Mouse (Mus musculus) ES-E14 (cell line): ENCODE measurements around the gene Cep250. TPM values are rescaled to one million over a fixed set of nuclear protein-coding genes. Genes with fewer than 3 reads are reported as not detected.

ENCODE experiments used
- DNase-seq: peaks from one replicate; pipeline ENCODE4 v3.0.0-alpha.2; 2013; ENCODE audit warnings: low read depth, low spot score
- H3K27ac ChIP-seq: 2 replicates; pipeline ENCODE4 v1.5.1; 2012; ENCODE audit warnings: low read depth, mild to moderate bottlenecking, low read length, moderate library complexity, mixed read lengths; ENCODE audit not compliant: poor library complexity, insufficient read depth, severe bottlenecking
- H3K36me3 ChIP-seq: 2 replicates; pipeline ENCODE4 v1.6.1; 2012; ENCODE audit warnings: mild to moderate bottlenecking, low read length, moderate library complexity, mixed read lengths; ENCODE audit not compliant: control insufficient read depth, poor library complexity, insufficient read depth, severe bottlenecking
- H3K4me1 ChIP-seq, 2 experiments: fragments of 150-350 bp in 1 of 2; sonication (generic) in 1 of 2; 2 replicates each; pipeline ENCODE4 v1.6.1; 2012; ENCODE audit warnings: low read length in 2 of 2, mild to moderate bottlenecking in 1 of 2, mixed read lengths in 1 of 2; ENCODE audit not compliant: control insufficient read depth in 2 of 2, insufficient read depth in 2 of 2, poor library complexity in 1 of 2
- H3K4me3 ChIP-seq, 2 experiments: fragments of 150-350 bp in 1 of 2; sonication (generic) in 1 of 2; 2 replicates each; pipeline ENCODE4 v1.5.1; 2012; ENCODE audit warnings: low read length in 2 of 2, low read depth in 1 of 2, mild to moderate bottlenecking in 1 of 2, mixed read lengths in 1 of 2; ENCODE audit not compliant: insufficient read depth in 1 of 2, poor library complexity in 1 of 2, severe bottlenecking in 1 of 2
- H3K9ac ChIP-seq: 2 replicates; pipeline ENCODE4 v1.6.1; 2012; ENCODE audit warnings: low read depth, mild to moderate bottlenecking, low read length, mixed read lengths; ENCODE audit not compliant: poor library complexity, insufficient read depth, severe bottlenecking
- H3K9me3 ChIP-seq: fragments of 150-350 bp; sonication (generic); 2 replicates; pipeline ENCODE4 v1.6.1; 2012; ENCODE audit warnings: low read depth, mild to moderate bottlenecking, low read length; ENCODE audit not compliant: control insufficient read depth, insufficient read depth
- CHD2 ChIP-seq: IDR thresholded peaks from 2 replicates; pipeline ENCODE4 v1.6.1; 2014; ENCODE audit warnings: mild to moderate bottlenecking, low read depth, low read length, inconsistent platforms
- HCFC1 ChIP-seq: IDR thresholded peaks from 2 replicates; pipeline ENCODE4 v1.6.1; 2012; ENCODE audit warnings: low read length, inconsistent platforms, borderline replicate concordance; ENCODE audit not compliant: insufficient read depth
- MAFK ChIP-seq: IDR thresholded peaks from 2 replicates; pipeline ENCODE4 v1.6.1; 2014; ENCODE audit warnings: mild to moderate bottlenecking, low read depth, low read length, inconsistent platforms; ENCODE audit not compliant: insufficient read depth
- ZC3H11A ChIP-seq: IDR thresholded peaks from 2 replicates; pipeline ENCODE4 v1.6.1; 2012; ENCODE audit warnings: low read depth, mild to moderate bottlenecking, inconsistent platforms, low read length, borderline replicate concordance
- ZNF384 ChIP-seq: IDR thresholded peaks from 2 replicates; pipeline ENCODE4 v1.6.1; 2012; ENCODE audit warnings: low read depth, low read length, inconsistent platforms
- in situ Hi-C, 2 experiments: fragments of 600-800 bp; cut with MboI; formaldehyde crosslinking; loops; one replicate each; pipeline ENCODE4 v1.15.1; 2025; ENCODE audit warnings: low sequenced_read_pairs in 2 of 2, inconsistent platforms in 1 of 2; ENCODE audit not compliant: unreplicated experiment in 2 of 2
- total RNA-seq: library from RNA; depleted of rRNA; stranded (reverse); fragments of 300-350 nt; gene quantifications from 2 replicates; pipeline ENCODE4 v1.2.3, GENCODE M21; 2012

Cep250 gene
- total RNA-seq, 1 experiment: 22.2 TPM

DNA sequence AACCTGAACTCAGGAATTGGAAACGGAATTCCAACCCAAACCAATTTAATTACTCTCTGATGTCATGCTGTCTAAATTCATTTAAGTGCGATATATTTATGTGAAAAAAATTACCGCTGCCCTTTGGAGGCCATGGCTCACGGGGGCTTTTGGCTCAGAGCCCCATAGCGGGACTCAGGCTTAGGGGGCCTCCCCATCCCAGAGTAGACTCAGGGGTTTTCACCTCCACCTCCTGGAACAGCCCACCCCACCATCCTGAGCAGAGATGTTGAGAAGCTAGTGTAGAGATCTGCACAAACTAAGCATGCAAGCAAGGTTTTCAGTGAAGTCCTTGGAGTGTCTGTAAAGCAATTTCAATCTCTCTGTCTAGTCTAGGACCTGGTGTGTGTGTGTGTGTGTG is 10.7 kb upstream of the Cep250 start:
- no peak overlapping the region for H3K4me3 ChIP-seq
- no peak overlapping the region for H3K9ac ChIP-seq
- H3K9me3 ChIP-seq: no peaks in the 10 kb centered on the region
- H3K27ac ChIP-seq: no peak overlapping the region
- no peaks in the 10 kb centered on the region for H3K36me3 ChIP-seq
- TF ChIP-seq ZC3H11A: no peak
- no peak for TF ChIP-seq CHD2
- TF ChIP-seq ZNF384: no peak
- H3K4me1 ChIP-seq: peaks cover 3 to 12% of the 10 kb centered on the region in 2 experiments; a peak in 1 of 4 replicates
- DNase-seq: no peak
- in situ Hi-C loops: loop anchor here in 1 of 2 experiments (5.0 kb wide), 1 partner anchor 113 kb away; the partner anchor contains the start of gene Fam83c

DNA sequence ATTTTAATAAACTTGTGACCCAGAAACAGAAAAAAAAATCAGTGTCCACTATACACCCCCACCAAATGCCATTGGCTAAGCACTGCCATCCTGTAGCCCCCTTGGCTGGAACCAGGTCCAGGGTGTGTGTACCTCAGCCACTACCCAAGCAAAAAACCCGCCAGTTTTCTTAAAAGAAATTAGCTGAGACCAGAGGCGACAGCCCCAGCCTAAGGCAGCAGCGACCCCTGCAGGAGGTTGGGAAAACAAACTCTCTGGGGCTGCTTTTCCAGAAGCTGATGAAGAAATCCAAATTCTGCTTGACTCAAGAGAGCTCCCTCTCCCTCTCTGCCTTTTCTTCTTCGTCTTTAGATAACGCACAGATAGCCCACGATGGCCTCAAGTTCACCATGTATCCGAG is 10.2 kb upstream of the Cep250 start:
- H3K27ac ChIP-seq: no peak overlapping the region

DNA sequence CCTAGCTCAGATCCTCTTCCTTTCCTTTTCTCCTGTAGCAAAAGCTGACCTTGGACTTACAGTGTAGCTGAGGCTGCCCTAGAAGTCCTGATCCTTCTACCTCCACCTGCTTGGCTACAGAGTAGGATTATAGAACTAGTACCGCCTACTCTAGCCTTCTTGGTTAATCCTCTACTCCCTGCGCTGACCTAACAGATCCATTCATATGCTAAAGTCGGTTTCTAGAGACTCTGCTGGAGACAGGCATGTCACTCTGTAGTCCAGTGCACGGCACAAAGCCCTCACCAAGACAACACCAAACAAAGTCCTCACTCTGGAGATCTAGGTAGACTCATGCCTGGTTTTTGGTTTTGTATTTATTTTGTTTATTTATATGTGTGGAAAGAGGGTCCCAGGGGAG is 9.8 kb upstream of the Cep250 start:
- H3K4me3 ChIP-seq: no peak overlapping the region
- TF ChIP-seq ZNF384 (no peak), MAFK (no peak), CHD2 (no peak), HCFC1 (no peak), ZC3H11A (no peak)
- no peaks in the 10 kb centered on the region for H3K9me3 ChIP-seq
- peaks cover 3 to 10% of the 10 kb centered on the region in 2 experiments; a peak in 1 of 4 replicates for H3K4me1 ChIP-seq
- H3K27ac ChIP-seq: no peak overlapping the region
- no peaks in the 10 kb centered on the region for H3K36me3 ChIP-seq
- in situ Hi-C loops: loop anchor here in 1 of 2 experiments (5.0 kb wide), 1 partner anchor 114 kb away; the partner anchor contains the start of gene Fam83c
- no peak overlapping the region for H3K9ac ChIP-seq
- DNase-seq: no peak

More for the DNA sequence above, 10.2 kb upstream of the Cep250 start:
- no peak overlapping the region for H3K9ac ChIP-seq
- H3K4me3 ChIP-seq: no peak overlapping the region
- H3K9me3 ChIP-seq: no peaks in the 10 kb centered on the region
- H3K36me3 ChIP-seq: no peaks in the 10 kb centered on the region
- TF ChIP-seq ZC3H11A (peak; percentile 64; the same call in 1 of the 2 replicates), HCFC1 (no peak), CHD2 (no peak)
- no peak for DNase-seq
- peaks cover 3 to 12% of the 10 kb centered on the region in 2 experiments; a peak in 1 of 4 replicates for H3K4me1 ChIP-seq
- in situ Hi-C loops: loop anchor here in 1 of 2 experiments (5.0 kb wide), 1 partner anchor 114 kb away; the partner anchor contains the start of gene Fam83c

DNA sequence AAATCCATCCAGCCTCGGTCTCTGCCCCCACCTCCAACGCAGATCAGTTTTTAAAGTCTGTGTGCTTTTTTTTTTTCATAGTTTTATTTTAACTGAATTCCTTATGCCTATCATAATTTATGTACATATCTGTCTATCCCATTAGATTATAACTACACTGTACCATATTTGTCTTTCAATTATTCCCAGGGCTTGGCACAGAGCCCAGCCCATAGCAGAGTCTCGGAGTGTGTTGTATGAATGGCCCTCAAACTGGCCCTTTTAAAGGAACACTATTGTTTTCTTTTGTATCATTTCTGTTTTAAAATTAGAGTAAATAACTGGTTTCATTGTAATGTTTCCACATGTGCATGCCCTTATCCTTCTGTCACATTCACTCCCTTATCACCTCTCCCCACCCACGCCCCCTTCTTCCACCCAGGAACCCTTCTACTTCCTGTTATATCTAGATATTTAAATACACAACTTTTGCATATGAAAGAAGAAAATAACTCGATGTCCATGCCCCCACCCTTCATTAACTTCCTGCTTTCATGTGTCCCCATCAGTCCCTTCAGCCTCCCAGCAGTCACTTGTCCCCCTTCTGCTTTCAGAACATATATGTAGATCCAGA is 8.8 kb upstream of the Cep250 start:
- H3K4me1 ChIP-seq: peaks cover 3 to 7% of the 10 kb centered on the region in 2 experiments; a peak in 1 of 4 replicates
- no peak for DNase-seq
- in situ Hi-C loops: loop anchor here in 1 of 2 experiments (5.0 kb wide), 1 partner anchor 115 kb away; the partner anchor contains the start of gene Fam83c

DNA sequence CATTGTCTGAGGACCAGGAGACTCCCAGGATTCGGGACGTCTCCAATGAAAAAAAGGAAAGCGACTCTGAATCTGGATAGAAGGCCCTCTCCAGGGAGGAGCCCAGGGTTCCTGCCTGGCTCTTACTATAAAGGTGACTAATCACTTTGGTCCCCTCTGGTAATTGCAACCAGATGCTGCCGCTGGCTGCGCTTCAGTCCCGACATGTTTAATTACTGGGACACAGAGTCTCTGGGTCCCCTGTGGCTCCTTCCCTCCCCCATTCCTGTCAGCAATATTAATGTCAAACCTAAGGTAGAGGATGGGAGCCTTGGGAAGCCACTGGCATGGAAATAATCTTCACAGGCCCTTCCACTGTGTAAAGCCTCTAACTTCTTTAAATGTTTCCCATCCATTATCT is 6.9 kb upstream of the Cep250 start:
- no peak for TF ChIP-seq HCFC1
- no peak for TF ChIP-seq MAFK
- no peak for TF ChIP-seq CHD2
- H3K4me3 ChIP-seq: no peak overlapping the region
- in situ Hi-C loops: loop anchor here in 1 of 2 experiments (5.0 kb wide), 1 partner anchor 117 kb away; the partner anchor contains the start of gene Fam83c
- H3K9ac ChIP-seq: no peak overlapping the region
- no peak overlapping the region for H3K27ac ChIP-seq
- no peak for DNase-seq
- H3K36me3 ChIP-seq: no peaks in the 10 kb centered on the region
- no peaks in the 10 kb centered on the region for H3K9me3 ChIP-seq
- peaks cover 2 to 3% of the 10 kb centered on the region in 2 experiments; a peak in 1 of 4 replicates for H3K4me1 ChIP-seq

More for the DNA sequence above, 8.8 kb upstream of the Cep250 start:
- Histone ChIP-seq H3K9me3 (no peaks in the 10 kb centered on the region), H3K36me3 (no peaks in the 10 kb centered on the region), H3K4me3 (no peak overlapping the region), H3K27ac (no peak overlapping the region), H3K9ac (no peak overlapping the region)
- TF ChIP-seq CHD2: no peak
- no peak for TF ChIP-seq ZC3H11A
- no peak for TF ChIP-seq ZNF384
